Mouse (Mus musculus): ENCODE data around the gene Ksr2. TPM values are rescaled to one million over a fixed set of nuclear protein-coding genes. Genes with fewer than 3 reads are reported as not detected.

Ksr2 gene
- total and polyA plus RNA-seq, 2 experiments from 2014 or later: 6.3 to 12.6 TPM

DNA sequence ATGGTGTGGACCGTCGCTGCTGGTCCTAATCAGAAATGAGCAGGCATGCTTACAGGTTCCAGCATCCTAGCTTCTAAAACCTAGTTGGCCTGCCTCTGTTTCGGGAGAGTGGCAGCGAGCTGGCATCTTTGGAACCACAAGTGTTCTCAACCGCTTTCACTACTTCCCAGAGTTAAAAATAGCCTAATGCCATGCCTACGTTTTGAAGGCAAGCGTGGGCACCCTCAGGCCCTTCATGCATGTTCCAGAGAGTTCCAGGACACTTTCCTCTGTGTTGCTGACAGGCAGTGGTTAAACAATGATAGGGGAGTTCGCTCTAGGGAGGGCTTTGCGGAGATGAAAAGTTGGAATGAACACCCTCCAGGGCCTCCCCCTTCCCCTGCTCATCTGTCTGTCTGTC is 303.3 kb downstream of the Ksr2 start:
- no peaks in the 10 kb centered on the region for H3K36me3 ChIP-seq (ENCODE audit: insufficient read depth, low read length)
- no peaks in the 10 kb centered on the region for H3K4me1 ChIP-seq (ENCODE audit: insufficient read depth, low read length)
- no peak overlapping the region for H3K9ac ChIP-seq (replicated peaks; ENCODE audit: low read length)
- 81% methylated on average over 9 of the region's 9 CpGs for WGBS
- H3K4me2 ChIP-seq (ENCODE audit: low read depth, low read length): no peak overlapping the region
- DNase-seq (ENCODE audit: low spot score): no peak
- no peaks in the 10 kb centered on the region for H3K9me3 ChIP-seq (ENCODE audit: low read length)
- TF ChIP-seq CTCF (IDR thresholded peaks at IDR 0.05; ENCODE audit: low read depth): no peak
- no peaks in the 10 kb centered on the region for H3K27me3 ChIP-seq (ENCODE audit: insufficient read depth, low read length)
- H3K4me3 ChIP-seq (ENCODE audit: low read length): no peak overlapping the region
- ATAC-seq: no peak
- H3K27ac ChIP-seq: no peak overlapping the region

DNA sequence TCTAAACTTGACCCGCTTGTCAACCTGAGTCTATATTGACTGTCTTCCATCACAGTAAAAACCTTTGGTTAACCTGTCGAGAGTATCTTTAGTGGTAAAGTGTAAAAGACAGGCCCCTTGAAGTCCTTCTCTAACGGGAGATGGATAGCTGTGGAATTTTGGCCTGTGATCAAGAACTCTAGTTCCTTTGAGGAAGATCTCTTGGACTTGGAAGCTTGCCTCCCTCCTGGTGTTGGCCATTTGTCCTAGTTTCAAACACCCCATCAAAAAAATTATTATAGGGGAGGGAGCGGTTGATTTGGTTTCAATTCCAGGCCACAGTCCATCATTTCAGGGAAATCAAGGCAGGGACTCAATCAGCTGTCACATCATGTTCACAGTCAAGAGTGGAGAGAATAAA is 309.5 kb downstream of the Ksr2 start:
- no peak for DNase-seq (ENCODE audit: low spot score)
- Histone ChIP-seq H3K4me1 (ENCODE audit: insufficient read depth, low read length) (no peaks in the 10 kb centered on the region), H3K4me2 (ENCODE audit: low read depth, low read length) (no peak overlapping the region), H3K27ac (no peak overlapping the region), H3K27me3 (ENCODE audit: insufficient read depth, low read length) (no peaks in the 10 kb centered on the region), H3K9me3 (ENCODE audit: low read length) (no peaks in the 10 kb centered on the region), H3K36me3 (ENCODE audit: insufficient read depth, low read length) (no peaks in the 10 kb centered on the region), H3K9ac (replicated peaks; ENCODE audit: low read length) (no peak overlapping the region), H3K4me3 (ENCODE audit: low read length) (no peak overlapping the region)
- TF ChIP-seq CTCF (IDR thresholded peaks at IDR 0.05; ENCODE audit: low read depth): no peak
- ATAC-seq: no peak
- 80% methylated on average over 4 of the region's 4 CpGs for WGBS

DNA sequence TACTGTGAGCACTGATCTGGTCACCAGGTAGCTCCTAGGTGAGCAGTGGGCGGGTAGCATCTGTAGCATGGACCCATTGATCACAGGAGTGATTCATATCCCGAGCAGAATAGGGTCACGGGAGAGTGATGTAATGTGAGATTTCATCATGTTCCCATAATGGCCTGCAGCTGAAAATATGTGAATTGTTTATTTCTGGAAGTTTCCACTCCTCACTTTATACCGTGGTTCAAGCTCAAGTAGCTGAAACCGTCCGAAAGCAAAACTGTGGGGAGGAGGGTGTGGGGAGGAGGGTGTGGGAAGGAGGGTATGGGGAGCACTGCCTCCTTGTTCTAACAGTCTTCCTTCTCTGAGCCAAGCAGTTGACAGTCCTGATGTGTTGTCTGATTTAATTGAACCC is 312.7 kb downstream of the Ksr2 start:
- H3K4me1 ChIP-seq (ENCODE audit: insufficient read depth, low read length): no peaks in the 10 kb centered on the region
- no peak for ATAC-seq
- H3K4me3 ChIP-seq (ENCODE audit: low read length): no peak overlapping the region
- H3K4me2 ChIP-seq (ENCODE audit: low read depth, low read length): no peak overlapping the region
- H3K9me3 ChIP-seq (ENCODE audit: low read length): no peaks in the 10 kb centered on the region
- no peaks in the 10 kb centered on the region for H3K27me3 ChIP-seq (ENCODE audit: insufficient read depth, low read length)
- H3K27ac ChIP-seq: no peak overlapping the region
- DNase-seq (ENCODE audit: low spot score): no peak
- TF ChIP-seq CTCF (IDR thresholded peaks at IDR 0.05; ENCODE audit: low read depth): no peak
- no peaks in the 10 kb centered on the region for H3K36me3 ChIP-seq (ENCODE audit: insufficient read depth, low read length)
- no peak overlapping the region for H3K9ac ChIP-seq (replicated peaks; ENCODE audit: low read length)
- 81% methylated on average over 6 of the region's 6 CpGs for WGBS

DNA sequence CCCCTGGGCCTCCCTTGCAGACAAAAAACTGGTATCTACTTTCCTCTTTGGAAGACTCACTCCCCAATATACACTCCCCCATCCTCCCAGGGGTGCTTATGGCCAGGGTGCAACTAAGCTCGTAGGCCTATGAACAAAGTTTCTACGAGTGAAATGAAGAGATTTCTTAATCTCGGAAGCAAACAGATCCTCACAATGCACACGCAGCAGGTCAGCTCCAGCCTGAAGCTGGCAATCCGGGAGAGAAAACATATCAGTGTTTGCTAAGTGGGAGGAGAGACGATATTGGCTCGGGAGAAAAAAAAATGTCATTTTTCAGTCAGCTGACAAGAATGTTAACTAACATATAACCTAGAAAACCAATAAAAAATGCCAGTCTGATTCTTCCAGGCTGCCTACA is 313.3 kb downstream of the Ksr2 start:
- Histone ChIP-seq H3K27ac (no peak overlapping the region), H3K4me3 (ENCODE audit: low read length) (no peak overlapping the region), H3K4me1 (ENCODE audit: insufficient read depth, low read length) (no peaks in the 10 kb centered on the region), H3K9ac (replicated peaks; ENCODE audit: low read length) (no peak overlapping the region), H3K4me2 (ENCODE audit: low read depth, low read length) (no peak overlapping the region), H3K9me3 (ENCODE audit: low read length) (no peaks in the 10 kb centered on the region), H3K36me3 (ENCODE audit: insufficient read depth, low read length) (no peaks in the 10 kb centered on the region), H3K27me3 (ENCODE audit: insufficient read depth, low read length) (no peaks in the 10 kb centered on the region)
- ATAC-seq (no peak), DNase-seq (ENCODE audit: low spot score) (no peak)
- no peak for TF ChIP-seq CTCF (IDR thresholded peaks at IDR 0.05; ENCODE audit: low read depth)
- 75% methylated on average over 7 of the region's 7 CpGs for WGBS

DNA sequence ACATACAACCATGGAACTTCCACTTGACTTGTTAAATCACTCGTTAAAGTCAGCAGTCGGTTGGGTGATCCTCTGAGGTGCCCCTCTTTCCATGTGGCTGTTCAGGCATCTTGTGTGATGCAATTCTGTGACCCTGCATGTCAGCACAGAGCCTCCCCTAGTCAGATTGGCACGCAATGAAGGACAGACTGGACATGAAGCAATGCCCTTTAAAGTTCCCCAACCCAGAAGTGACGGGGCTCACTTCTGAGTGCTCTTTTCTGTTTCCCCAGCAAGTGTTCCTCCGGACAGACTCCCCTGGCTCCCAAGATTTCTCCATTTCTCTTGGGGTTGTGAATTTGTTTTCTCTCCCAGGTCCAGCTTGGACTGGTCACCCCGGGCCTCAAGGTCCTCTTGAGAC is 317.5 kb downstream of the Ksr2 start:
- Histone ChIP-seq H3K9me3 (ENCODE audit: low read length) (no peaks in the 10 kb centered on the region), H3K4me2 (ENCODE audit: low read depth, low read length) (no peak overlapping the region), H3K4me1 (ENCODE audit: insufficient read depth, low read length) (no peaks in the 10 kb centered on the region), H3K27ac (no peak overlapping the region), H3K4me3 (ENCODE audit: low read length) (no peak overlapping the region), H3K27me3 (ENCODE audit: insufficient read depth, low read length) (no peaks in the 10 kb centered on the region), H3K9ac (replicated peaks; ENCODE audit: low read length) (no peak overlapping the region), H3K36me3 (ENCODE audit: insufficient read depth, low read length) (no peaks in the 10 kb centered on the region)
- DNase-seq (ENCODE audit: low spot score) (no peak), ATAC-seq (no peak)
- 56% methylated on average over 6 of the region's 6 CpGs for WGBS
- no peak for TF ChIP-seq CTCF (IDR thresholded peaks at IDR 0.05; ENCODE audit: low read depth)

DNA sequence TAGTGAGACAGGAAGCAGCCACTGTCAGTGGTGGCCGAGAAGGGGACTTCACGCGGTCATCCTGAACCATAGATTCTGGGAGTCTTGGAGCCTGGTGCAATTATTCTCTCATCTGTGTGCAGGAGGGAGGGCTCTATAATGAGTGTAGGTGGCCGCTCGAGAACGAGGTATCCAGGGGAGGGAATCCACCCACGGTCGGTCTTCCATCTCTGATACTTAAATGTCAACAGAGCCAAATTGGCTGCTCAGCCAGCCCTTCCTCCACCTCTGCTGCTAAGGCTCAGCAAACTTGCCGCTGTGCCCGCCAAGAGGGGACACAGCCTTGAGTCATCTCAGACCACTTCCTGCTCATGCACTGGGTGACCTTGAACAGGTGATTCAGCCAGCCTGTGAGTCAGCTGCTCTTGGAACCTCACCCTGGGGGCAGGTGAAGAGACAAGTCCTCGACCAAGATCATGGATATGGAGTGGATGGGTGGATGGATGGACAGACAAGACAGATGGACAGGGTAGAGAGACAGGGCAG is 330.9 kb downstream of the Ksr2 start:
- Histone ChIP-seq H3K4me3 (ENCODE audit: low read length) (no peak overlapping the region), H3K9me3 (ENCODE audit: low read length) (no peaks in the 10 kb centered on the region), H3K36me3 (ENCODE audit: insufficient read depth, low read length) (no peaks in the 10 kb centered on the region; the same call in 1 of the 2 replicates), H3K4me2 (ENCODE audit: low read depth, low read length) (no peak overlapping the region), H3K27ac (no peak overlapping the region), H3K9ac (replicated peaks; ENCODE audit: low read length) (no peak overlapping the region), H3K4me1 (ENCODE audit: insufficient read depth, low read length) (no peaks in the 10 kb centered on the region), H3K27me3 (ENCODE audit: insufficient read depth, low read length) (no peaks in the 10 kb centered on the region)
- no peak for ATAC-seq
- no peak for TF ChIP-seq CTCF (IDR thresholded peaks at IDR 0.05; ENCODE audit: low read depth)
- no peak for DNase-seq (ENCODE audit: low spot score)
- 85% methylated on average over 11 of the region's 11 CpGs for WGBS

DNA sequence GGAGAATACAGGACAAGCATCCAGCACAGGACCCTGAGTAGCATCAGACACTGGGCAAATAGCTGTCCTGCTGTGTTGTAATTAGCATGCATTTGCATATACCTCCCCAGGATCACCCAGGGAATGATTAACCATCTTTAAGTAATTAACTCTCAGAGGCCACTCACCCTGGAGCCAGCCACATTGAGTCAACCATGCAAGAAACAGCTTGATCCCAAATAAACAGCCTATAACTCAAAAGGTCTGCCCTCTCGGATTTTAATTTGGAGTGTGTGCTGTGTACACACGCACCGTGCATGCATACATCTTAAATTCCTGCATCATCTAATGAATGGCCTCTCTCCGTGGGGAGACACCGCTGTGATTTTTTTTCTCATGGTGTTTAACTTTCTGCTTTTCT is 335.6 kb downstream of the Ksr2 start:
- Histone ChIP-seq H3K27ac (no peak overlapping the region), H3K4me2 (ENCODE audit: low read depth, low read length) (no peak overlapping the region), H3K36me3 (ENCODE audit: insufficient read depth, low read length) (no peaks in the 10 kb centered on the region; the same call in 1 of the 2 replicates), H3K27me3 (ENCODE audit: insufficient read depth, low read length) (no peaks in the 10 kb centered on the region), H3K4me3 (ENCODE audit: low read length) (no peak overlapping the region), H3K4me1 (ENCODE audit: insufficient read depth, low read length) (no peaks in the 10 kb centered on the region), H3K9ac (replicated peaks; ENCODE audit: low read length) (no peak overlapping the region), H3K9me3 (ENCODE audit: low read length) (no peaks in the 10 kb centered on the region)
- 15% methylated on average over 5 of the region's 5 CpGs for WGBS
- no peak for TF ChIP-seq CTCF (IDR thresholded peaks at IDR 0.05; ENCODE audit: low read depth)
- DNase-seq (ENCODE audit: low spot score): peak; percentile 36
- no peak for ATAC-seq

Data from hindbrain, postnatal 0 days (tissue).